ENCODE assay signal across 9 mouse cellular contexts in the genomic region with DNA sequence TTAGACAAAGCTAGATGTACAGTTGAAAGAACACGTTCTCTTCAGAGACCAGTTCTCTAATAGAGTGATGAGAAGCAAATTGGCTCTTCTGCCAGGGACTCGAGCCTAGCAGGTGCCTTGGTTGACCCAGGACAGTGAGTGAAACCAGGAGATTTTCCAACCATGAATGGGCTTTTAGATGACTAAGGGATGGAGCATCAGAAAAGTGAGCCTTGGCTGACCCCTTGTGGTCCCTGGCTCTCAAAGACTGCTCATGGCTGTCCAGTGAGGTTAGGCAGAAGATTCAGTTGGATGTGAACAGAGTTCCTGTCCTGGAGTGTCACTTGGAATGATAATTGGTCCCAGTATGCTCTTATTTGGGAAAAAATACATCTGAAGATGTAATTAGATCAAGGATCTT.
DNase-seq lines count a peak whose midpoint lies in the region; ATAC-seq and TF ChIP-seq lines count a peak whose summit lies in the region.
"Had no signal": no experiment of that assay in that cellular context is flagged by ENCODE, and none has a peak within 500 bp of the region (broad histone marks: within the 10 kb centered on the region; RNA-seq: fewer than 3 reads in every experiment).

No protein-coding gene starts in this region.

- 38% methylated on average over 2 of the region's 2 CpGs for WGBS in midbrain, embryonic 16.5 days
- 35% methylated on average over 2 of the region's 2 CpGs for WGBS in midbrain, embryonic 13.5 days
- WGBS in hindbrain, postnatal 0 days = 31% methylated on average over 2 of the region's 2 CpGs

- no peak overlapping the region for H3K27ac ChIP-seq in midbrain, embryonic 16.5 days (ENCODE audit: low read length)
- no peak overlapping the region for H3K27ac ChIP-seq in midbrain, embryonic 13.5 days
- no peak overlapping the region for H3K27ac ChIP-seq in embryonic fibroblast, embryonic 13.5 days (ENCODE audit: insufficient read depth, low read length)
- no peak overlapping the region for H3K27ac ChIP-seq in hindbrain, postnatal 0 days
- H3K27ac ChIP-seq: embryonic facial prominence, embryonic 13.5 days had no signal

- H3K9me3 ChIP-seq in midbrain, embryonic 16.5 days (replicated peaks; ENCODE audit: control insufficient read depth, low read length, poor library complexity, severe bottlenecking) = no peaks in the 10 kb centered on the region
- no peaks in the 10 kb centered on the region for H3K9me3 ChIP-seq in midbrain, embryonic 13.5 days
- no peaks in the 10 kb centered on the region for H3K9me3 ChIP-seq in hindbrain, postnatal 0 days (ENCODE audit: low read length)
- H3K9me3 ChIP-seq: embryonic facial prominence, embryonic 13.5 days had no signal

- H3K27me3 ChIP-seq in midbrain, embryonic 16.5 days (ENCODE audit: control insufficient read depth, insufficient read depth, low read depth, low read length) = no peaks in the 10 kb centered on the region
- no peaks in the 10 kb centered on the region for H3K27me3 ChIP-seq in midbrain, embryonic 13.5 days
- no peaks in the 10 kb centered on the region for H3K27me3 ChIP-seq in hindbrain, postnatal 0 days (ENCODE audit: insufficient read depth, low read length)
- H3K27me3 ChIP-seq: embryonic facial prominence, embryonic 13.5 days had no signal

- ATAC-seq in midbrain, embryonic 16.5 days = peak; percentile 54; the same call in 1 of the 2 replicates
- no peak for ATAC-seq in midbrain, embryonic 13.5 days
- ATAC-seq in hindbrain, postnatal 0 days = peak; percentile 81

- peak; percentile 66 to 76 for DNase-seq in adrenal gland, postnatal 36 days
- peak; percentile 86 for DNase-seq in hindbrain, postnatal 0 days (ENCODE audit: low spot score)
- peak; percentile 39 to 61 for DNase-seq in left cerebral cortex, postnatal 25 days (ENCODE audit: low spot score in 2 of 2)
- DNase-seq in right cerebral cortex, postnatal 25 days = peak; percentile 17
- DNase-seq in thymus, postnatal 36 days = no peak

- TF ChIP-seq POLR2A in embryonic fibroblast, embryonic 13.5 days (IDR thresholded peaks at IDR 0.05; ENCODE audit: low read depth, low read length) = no peak

- intact Hi-C loops in left cerebral cortex, postnatal 25 days (cut with DNase I) = loop anchor here (2.0 to 10.0 kb wide), 3 partner anchors 182 to 481 kb away; no protein-coding TSS in a partner anchor

- no peaks in the 10 kb centered on the region for H3K4me1 ChIP-seq in midbrain, embryonic 16.5 days (ENCODE audit: control insufficient read depth, insufficient read depth, low read length)
- peaks cover 4% of the 10 kb centered on the region; the same call in 1 of the 2 replicates for H3K4me1 ChIP-seq in midbrain, embryonic 13.5 days (replicated peaks)
- H3K4me1 ChIP-seq in embryonic fibroblast, embryonic 13.5 days (ENCODE audit: control insufficient read depth, insufficient read depth, low read length) = no peaks in the 10 kb centered on the region
- H3K4me1 ChIP-seq in hindbrain, postnatal 0 days (ENCODE audit: insufficient read depth, low read length) = no peaks in the 10 kb centered on the region
- H3K4me1 ChIP-seq: embryonic facial prominence, embryonic 13.5 days had no signal

- no peaks in the 10 kb centered on the region for H3K36me3 ChIP-seq in midbrain, embryonic 16.5 days (ENCODE audit: control insufficient read depth, insufficient read depth, low read length)
- H3K36me3 ChIP-seq in midbrain, embryonic 13.5 days = no peaks in the 10 kb centered on the region
- no peaks in the 10 kb centered on the region for H3K36me3 ChIP-seq in hindbrain, postnatal 0 days (ENCODE audit: insufficient read depth, low read length)
- H3K36me3 ChIP-seq: embryonic facial prominence, embryonic 13.5 days had no signal

- TF ChIP-seq CTCF in embryonic fibroblast, embryonic 13.5 days (IDR thresholded peaks at IDR 0.05; ENCODE audit: borderline replicate concordance, insufficient read depth, low read length) = peak; percentile 52; the same call in 1 of the 2 replicates
- peak; percentile 86 for TF ChIP-seq CTCF in hindbrain, postnatal 0 days (IDR thresholded peaks at IDR 0.05; ENCODE audit: low read depth)

- H3K4me2 ChIP-seq in midbrain, embryonic 16.5 days (ENCODE audit: low read length) = no peak overlapping the region
- no peak overlapping the region for H3K4me2 ChIP-seq in midbrain, embryonic 13.5 days (replicated peaks)
- no peak overlapping the region for H3K4me2 ChIP-seq in hindbrain, postnatal 0 days (ENCODE audit: low read depth, low read length)
- H3K4me2 ChIP-seq: embryonic facial prominence, embryonic 13.5 days had no signal

- H3K9ac ChIP-seq in midbrain, embryonic 16.5 days (ENCODE audit: low read depth, low read length) = no peak overlapping the region
- no peak overlapping the region for H3K9ac ChIP-seq in midbrain, embryonic 13.5 days (replicated peaks)
- no peak overlapping the region for H3K9ac ChIP-seq in hindbrain, postnatal 0 days (replicated peaks; ENCODE audit: low read length)
- H3K9ac ChIP-seq: embryonic facial prominence, embryonic 13.5 days had no signal

- H3K4me3 ChIP-seq in midbrain, embryonic 16.5 days (ENCODE audit: low read depth, low read length) = no peak overlapping the region
- no peak overlapping the region for H3K4me3 ChIP-seq in midbrain, embryonic 13.5 days (replicated peaks)
- no peak overlapping the region for H3K4me3 ChIP-seq in embryonic fibroblast, embryonic 13.5 days (ENCODE audit: insufficient read depth, low read length)
- no peak overlapping the region for H3K4me3 ChIP-seq in hindbrain, postnatal 0 days (ENCODE audit: low read length)
- H3K4me3 ChIP-seq: embryonic facial prominence, embryonic 13.5 days had no signal

Comparison
In these comparisons a context has a peak if more than half of its experiments do, and no peak if none do; other contexts are left out.
1. DNase-seq: peak in adrenal gland, postnatal 36 days (2 of 2), hindbrain, postnatal 0 days (single experiment), left cerebral cortex, postnatal 25 days (2 of 2) and right cerebral cortex, postnatal 25 days (single experiment); none in thymus, postnatal 36 days (0 of 2).